Mouse (Mus musculus): ENCODE measurements at regions not wholly inside any gene's neighbourhood (a gene's known extent, or its start where the extent isn't known, plus 50 kb on each side); places are given as distances from the start of the nearest gene placed in this dataset.

DNA sequence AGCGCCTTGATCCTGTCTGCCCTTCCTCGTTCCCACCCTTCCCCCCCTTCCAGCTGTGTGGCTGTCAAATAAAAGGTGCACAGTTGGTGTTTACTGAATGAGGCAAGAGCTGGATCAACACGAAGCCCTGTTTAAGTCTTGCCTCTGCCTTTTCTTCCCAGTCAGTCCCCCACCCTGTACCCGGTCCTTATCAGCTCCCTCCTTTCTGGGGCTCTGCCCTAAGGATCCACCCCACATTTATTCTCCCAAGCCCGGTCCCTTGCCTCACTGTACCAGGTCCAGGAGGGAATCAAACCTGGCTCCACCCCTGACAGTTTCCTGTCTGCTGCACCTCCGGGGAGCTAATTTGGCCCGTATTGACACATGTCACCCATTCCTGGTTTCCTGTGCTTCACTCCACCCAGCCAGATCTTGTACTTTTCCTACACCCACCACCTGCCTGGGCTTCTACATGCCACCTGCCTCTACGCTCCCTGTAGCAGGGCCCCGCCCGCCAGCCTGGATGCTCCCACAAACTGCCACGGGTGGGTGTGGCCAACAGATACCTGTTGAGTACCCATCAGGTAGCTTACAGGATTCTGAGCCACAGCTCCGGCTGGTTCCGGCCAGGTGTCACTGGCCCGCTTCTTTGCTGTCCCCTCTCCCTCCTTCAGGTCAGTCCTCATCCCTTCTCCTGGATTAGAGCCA lies 76.4 kb downstream of the Zfp169 start:
- in situ Hi-C loops (cut with MboI, MseI): no loop called here

All from T-helper 1 cell (primary cell).